Mouse (Mus musculus) liver (tissue): ENCODE results near the gene Igsf9b.

Experiments
- DNase-seq: peaks from one replicate; pipeline ENCODE4 v3.0.0-alpha.2; 2020; ENCODE audit warnings: mixed read lengths

Gene Igsf9b

GRCm38 (mm10) chr9:27298411-27299285, at the start of gene Igsf9b:
Gene Igsf9b, plus strand, starts transcription at chr9:27299204.
- DNase-seq, result peak; percentile 79

GRCm38 (mm10) chr9:27252034-27252714, 46.8 kb upstream of the Igsf9b start:
- DNase-seq, result no peak

GRCm38 (mm10) chr9:27256454-27256853, 42.5 kb upstream of the Igsf9b start:
- DNase-seq, result no peak

GRCm38 (mm10) chr9:27260378-27260947, 38.5 kb upstream of the Igsf9b start:
- no peak for DNase-seq

GRCm38 (mm10) chr9:27261905-27262304, 37.1 kb upstream of the Igsf9b start:
- no peak for DNase-seq

GRCm38 (mm10) chr9:27265009-27265408, 34.0 kb upstream of the Igsf9b start:
- no peak for DNase-seq

GRCm38 (mm10) chr9:27267878-27268277, 31.1 kb upstream of the Igsf9b start:
- DNase-seq, result no peak

GRCm38 (mm10) chr9:27268493-27268892, 30.5 kb upstream of the Igsf9b start:
- no peak for DNase-seq

- DNase-seq, result no peak
Measured at GRCm38 (mm10) chr9:27269322-27269721, 29.7 kb upstream of the Igsf9b start.

- DNase-seq, result no peak
Measured at GRCm38 (mm10) chr9:27269904-27270303, 29.1 kb upstream of the Igsf9b start.

GRCm38 (mm10) chr9:27271899-27272298, 27.1 kb upstream of the Igsf9b start:
- DNase-seq, result no peak

GRCm38 (mm10) chr9:27272858-27273257, 26.1 kb upstream of the Igsf9b start:
- no peak for DNase-seq

- DNase-seq, result no peak
Measured at GRCm38 (mm10) chr9:27276282-27276839, 22.6 kb upstream of the Igsf9b start.

GRCm38 (mm10) chr9:27277401-27278087, 21.5 kb upstream of the Igsf9b start:
- no peak for DNase-seq

- DNase-seq, result no peak
Measured at GRCm38 (mm10) chr9:27279041-27279440, 20.0 kb upstream of the Igsf9b start.

GRCm38 (mm10) chr9:27280976-27281375, 18.0 kb upstream of the Igsf9b start:
- DNase-seq, result no peak

- DNase-seq, result no peak
Measured at GRCm38 (mm10) chr9:27285719-27286249, 13.2 kb upstream of the Igsf9b start.

- no peak for DNase-seq
Measured at GRCm38 (mm10) chr9:27286296-27286695, 12.7 kb upstream of the Igsf9b start.

GRCm38 (mm10) chr9:27286859-27287258, 12.1 kb upstream of the Igsf9b start:
- DNase-seq, result no peak

- peak; percentile 28 for DNase-seq
Measured at GRCm38 (mm10) chr9:27287419-27287818, 11.6 kb upstream of the Igsf9b start.

GRCm38 (mm10) chr9:27288442-27288841, 10.6 kb upstream of the Igsf9b start:
- DNase-seq, result no peak

- DNase-seq, result no peak
Measured at GRCm38 (mm10) chr9:27289543-27290308, 9.3 kb upstream of the Igsf9b start.
